Mouse (Mus musculus): Measurements from ENCODE around the gene Gadl1.

- TF ChIP-seq CTCF (IDR thresholded peaks at IDR 0.05; ENCODE audit: low read depth) (peak; percentile 92), EP300 (IDR thresholded peaks at IDR 0.05; ENCODE audit: low read depth) (no peak)
Measured at GRCm38 (mm10) chr9:116041787-116042186, 132.5 kb downstream of the Gadl1 start.

Measured in heart, postnatal 0 days (tissue).